Mouse (Mus musculus) intestine, embryonic 16.5 days (tissue): ENCODE measurements around the gene Rpl36a-ps1. TPM values are rescaled to one million over a fixed set of nuclear protein-coding genes. Genes with fewer than 3 reads are reported as not detected.
"Not testable (repeated sequence)": the region's sequence is repeated elsewhere in the genome, so short reads cannot be mapped to it uniquely, and the experiment has no call there.

Source experiments
- ATAC-seq: fragments of 200-750 bp; cut with Nextera tagmentation; 2 replicates; pipeline ENCODE4 v1.8.0; 2017; ENCODE audit warnings: moderate TSS enrichment, moderate library complexity
- H3K27ac ChIP-seq: fragments of 300-500 bp; sonication (generic); 2 replicates; pipeline ENCODE4 v1.5.1; 2014; ENCODE audit warnings: mild to moderate bottlenecking, low read length
- H3K27me3 ChIP-seq: fragments of 300-500 bp; sonication (generic); replicated peaks from 2 replicates; pipeline ENCODE4 v1.6.1; 2014; ENCODE audit warnings: low read length, control low read depth, mixed read lengths; ENCODE audit not compliant: control insufficient read depth, insufficient read depth
- H3K36me3 ChIP-seq: fragments of 300-500 bp; sonication (generic); 2 replicates; pipeline ENCODE4 v1.6.1; 2014; ENCODE audit warnings: low read length, control low read depth; ENCODE audit not compliant: control insufficient read depth, insufficient read depth
- H3K4me1 ChIP-seq: fragments of 300-500 bp; sonication (generic); 2 replicates; pipeline ENCODE4 v1.6.1; 2014; ENCODE audit warnings: low read length, control low read depth, mixed read lengths; ENCODE audit not compliant: control insufficient read depth, insufficient read depth
- H3K4me2 ChIP-seq: fragments of 300-500 bp; sonication (generic); 2 replicates; pipeline ENCODE4 v1.6.1; 2014; ENCODE audit warnings: low read depth, low read length, control low read depth
- H3K4me3 ChIP-seq: fragments of 300-500 bp; sonication (generic); 2 replicates; pipeline ENCODE4 v1.5.1; 2014; ENCODE audit warnings: mild to moderate bottlenecking, low read length
- H3K9ac ChIP-seq: fragments of 300-500 bp; sonication (generic); 2 replicates; pipeline ENCODE4 v1.6.1; 2014; ENCODE audit warnings: low read depth, low read length
- H3K9me3 ChIP-seq: fragments of 300-500 bp; sonication (generic); 2 replicates; pipeline ENCODE4 v1.6.1; 2016; ENCODE audit warnings: low read length, control low read depth; ENCODE audit not compliant: control insufficient read depth
- WGBS: fragments of 180-500 bp; shearing (Covaris S2); extraction: QIAGEN DNeasy Blood & Tissue Kit; methylation state at CpG from one replicate; pipeline ENCODE4 v1.1.7; 2014; 5-methylcytosine and 5-hydroxymethylcytosine counted together
- polyA plus RNA-seq: library from polyadenylated mRNA; unstranded; fragments of >200 nt; fragmentation: Nextera tagmentation; extraction: Ambion mirVana; gene quantifications from 2 replicates; pipeline ENCODE4 v1.2.1, GENCODE M21; 2015

The Rpl36a-ps1 gene
- 0.49 and 0.59 TPM in 2 replicates for polyA plus RNA-seq

DNA sequence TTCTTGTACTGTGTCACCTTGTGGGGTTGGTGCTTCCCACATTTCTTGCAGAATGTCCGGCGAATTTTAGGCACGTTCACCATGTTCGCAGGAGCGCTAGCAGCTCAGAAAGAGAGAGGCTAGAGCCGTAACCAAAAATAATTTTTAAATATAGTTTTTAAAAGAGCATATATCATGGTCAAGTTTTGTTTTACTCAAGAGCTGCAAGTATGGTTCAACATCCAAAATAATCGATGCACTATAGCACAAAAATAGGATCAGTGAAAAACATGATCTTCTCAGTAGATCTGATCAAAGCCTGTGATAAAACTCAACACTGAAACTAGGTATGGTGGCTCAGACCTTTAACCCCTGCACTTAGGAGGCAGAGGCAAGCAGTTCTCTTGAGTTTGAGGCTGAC lies at the start of gene Rpl36a-ps1:
Gene Rpl36a-ps1 (minus strand): TSS at position 101 of the 400 bp plus-strand sequence.
- H3K27me3 ChIP-seq, result no peaks in the 10 kb centered on the region
- ATAC-seq, result no peak
- H3K9ac ChIP-seq, result no peak within 1 kb of the TSS
- H3K36me3 ChIP-seq, result no peaks in the 10 kb centered on the region
- H3K4me1 ChIP-seq, result no peaks in the 10 kb centered on the region; the same call in 1 of the 2 replicates
- no peak within 1 kb of the TSS for H3K4me3 ChIP-seq
- no peaks in the 10 kb centered on the region for H3K9me3 ChIP-seq
- H3K4me2 ChIP-seq, result no peak within 1 kb of the TSS
- 95% methylated on average over 7 of the region's 7 CpGs for WGBS
- H3K27ac ChIP-seq, result no peak within 1 kb of the TSS

DNA sequence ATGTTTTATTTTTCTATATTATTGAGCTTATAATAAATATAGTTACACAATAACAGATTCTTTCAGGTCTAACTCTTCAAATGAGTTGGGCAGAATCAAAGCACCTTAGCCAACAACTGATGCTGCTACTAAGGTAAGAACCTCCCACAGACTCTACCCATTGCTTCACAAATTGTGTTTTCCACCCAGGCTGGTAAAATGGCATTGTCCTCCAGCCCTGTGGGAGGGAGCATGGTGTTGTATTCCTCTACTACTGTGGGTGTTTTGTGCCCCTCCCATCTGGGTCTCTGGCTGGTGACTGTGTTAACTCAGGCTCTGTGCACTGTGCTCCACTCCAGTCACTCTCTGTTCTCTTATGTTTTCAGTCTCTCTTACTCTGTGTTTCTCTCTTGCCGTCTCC lies 49.4 kb upstream of the Rpl36a-ps1 start:
- Histone ChIP-seq H3K27ac (no peak overlapping the region), H3K9ac (no peak overlapping the region), H3K9me3 (no peaks in the 10 kb centered on the region), H3K36me3 (no peaks in the 10 kb centered on the region), H3K4me3 (no peak overlapping the region), H3K27me3 (no peaks in the 10 kb centered on the region), H3K4me1 (peaks cover 20% of the 10 kb centered on the region), H3K4me2 (no peak overlapping the region)
- WGBS, result 68% methylated on average over 1 of the region's 1 CpGs
- no peak for ATAC-seq

DNA sequence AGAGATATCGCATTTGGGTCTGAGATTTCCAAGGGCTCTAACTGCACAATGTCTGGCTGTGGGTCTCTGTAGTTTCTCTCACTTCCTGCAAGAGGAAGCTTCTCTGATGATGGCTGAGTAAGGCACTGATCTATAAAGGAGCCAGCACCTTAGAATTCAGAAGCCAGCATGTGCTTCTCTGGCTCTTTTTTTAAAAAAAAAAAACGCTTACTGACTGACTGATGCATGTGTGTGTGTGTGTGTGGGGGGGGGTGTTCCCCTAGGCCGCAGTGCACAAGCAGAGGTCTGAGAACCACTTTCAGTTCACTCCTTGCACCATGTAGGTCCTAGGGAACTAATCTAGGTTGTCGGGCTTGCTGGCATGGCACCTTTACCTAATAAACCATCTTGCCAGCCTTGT lies 47.3 kb upstream of the Rpl36a-ps1 start:
- WGBS, result 63% methylated on average over 4 of the region's 4 CpGs
- Histone ChIP-seq H3K4me3 (no peak overlapping the region), H3K9ac (no peak overlapping the region), H3K36me3 (no peaks in the 10 kb centered on the region), H3K9me3 (no peaks in the 10 kb centered on the region), H3K27me3 (no peaks in the 10 kb centered on the region), H3K4me2 (no peak overlapping the region), H3K4me1 (peaks cover 17% of the 10 kb centered on the region), H3K27ac (no peak overlapping the region)
- ATAC-seq, result no peak

DNA sequence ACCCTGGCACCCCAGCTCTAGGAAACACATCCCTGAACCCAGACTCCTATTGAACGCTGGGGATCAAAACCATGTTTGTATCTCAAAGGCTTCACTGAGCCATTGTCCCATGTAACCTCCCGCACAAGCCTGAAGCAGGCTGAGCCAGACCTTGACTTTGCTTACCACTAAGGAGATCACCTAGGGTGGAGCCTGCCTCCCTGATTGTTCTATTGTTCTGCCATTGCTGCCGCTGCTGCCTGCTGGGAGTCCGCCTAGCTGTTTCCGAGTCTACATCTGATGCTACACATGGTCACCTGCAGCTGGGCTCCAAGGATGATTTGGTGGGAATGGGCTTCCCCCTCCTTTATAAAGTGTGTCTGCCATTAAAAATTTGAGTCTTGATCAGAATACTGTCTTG lies 45.2 kb upstream of the Rpl36a-ps1 start:
- H3K27ac ChIP-seq, H3K4me3 ChIP-seq, ATAC-seq, H3K9ac ChIP-seq, H3K4me2 ChIP-seq, H3K36me3 ChIP-seq, H3K27me3 ChIP-seq, H3K9me3 ChIP-seq: not testable (repeated sequence)
- WGBS, result 82% methylated on average over 5 of the region's 5 CpGs
- peaks cover 13% of the 10 kb centered on the region for H3K4me1 ChIP-seq

DNA sequence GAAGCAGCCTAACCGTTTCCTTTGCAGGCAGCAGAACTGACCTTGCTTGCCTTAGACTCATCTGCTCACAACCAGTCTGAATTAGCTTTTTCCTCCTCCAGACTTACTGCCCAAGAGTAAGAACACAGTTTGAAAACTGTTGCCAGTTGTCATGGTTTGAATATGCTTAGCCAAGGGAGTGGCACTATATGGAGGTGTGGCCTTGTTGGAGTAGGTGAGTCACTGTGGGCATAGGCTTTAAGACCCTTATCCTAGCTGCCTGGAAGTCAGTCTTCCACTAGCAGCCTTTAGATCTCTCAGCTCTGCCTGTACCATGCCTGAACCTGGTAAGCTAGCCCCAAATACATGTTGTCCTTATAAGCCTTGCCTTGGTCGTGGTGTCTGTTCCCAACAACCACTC lies 43.6 kb upstream of the Rpl36a-ps1 start:
- no peak overlapping the region for H3K4me2 ChIP-seq
- H3K4me1 ChIP-seq, result peaks cover 7% of the 10 kb centered on the region
- 79% methylated on average over 2 of the region's 2 CpGs for WGBS
- peak; percentile 52; the same call in 1 of the 2 replicates for ATAC-seq
- no peak overlapping the region for H3K27ac ChIP-seq
- H3K9ac ChIP-seq, result no peak overlapping the region
- no peaks in the 10 kb centered on the region for H3K36me3 ChIP-seq
- H3K9me3 ChIP-seq, result no peaks in the 10 kb centered on the region
- H3K27me3 ChIP-seq, result no peaks in the 10 kb centered on the region
- H3K4me3 ChIP-seq, result no peak overlapping the region

DNA sequence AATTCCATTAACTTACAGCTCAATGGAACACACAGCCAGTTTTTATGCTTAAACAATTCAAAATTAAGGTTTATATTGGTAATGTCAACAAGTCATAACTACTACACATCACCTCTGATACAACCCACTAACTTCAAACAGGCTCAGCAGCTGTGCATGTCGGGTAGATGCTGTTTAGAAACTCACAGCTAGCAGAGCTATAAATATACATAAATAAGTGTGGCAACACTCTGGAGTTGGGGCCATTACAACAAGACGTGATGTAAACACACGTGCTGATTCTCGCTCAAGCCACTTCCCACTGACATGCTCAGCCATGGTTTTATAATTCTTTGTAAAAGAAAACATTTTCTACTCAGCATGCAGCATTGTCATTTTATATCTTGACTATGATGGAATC lies 41.9 kb upstream of the Rpl36a-ps1 start:
- 58% methylated on average over 4 of the region's 4 CpGs for whole genome bisulfite sequencing

DNA sequence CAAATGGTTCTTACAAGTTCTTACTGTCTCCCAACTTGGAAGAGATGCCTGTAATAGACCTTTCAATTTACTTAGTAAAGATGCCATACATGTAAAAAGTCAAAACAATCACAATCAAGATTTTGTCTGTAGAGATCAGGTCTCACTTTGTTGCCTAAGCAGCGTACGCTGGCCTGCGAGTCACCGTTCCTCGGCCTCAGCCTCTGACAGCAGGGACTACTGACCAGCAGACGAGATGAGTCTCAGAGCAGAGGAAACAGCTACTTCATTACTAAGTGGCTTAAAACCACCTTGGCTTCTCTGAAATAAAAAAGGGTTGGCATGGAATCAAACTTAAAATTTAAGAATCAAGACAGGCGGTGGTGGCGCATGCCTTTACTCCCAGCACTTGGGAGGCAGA lies 40.7 kb upstream of the Rpl36a-ps1 start:
- not testable (repeated sequence) for ATAC-seq, H3K27me3 ChIP-seq, H3K9me3 ChIP-seq, H3K36me3 ChIP-seq, H3K9ac ChIP-seq, H3K27ac ChIP-seq, H3K4me3 ChIP-seq, H3K4me1 ChIP-seq, H3K4me2 ChIP-seq
- WGBS, result 93% methylated on average over 8 of the region's 8 CpGs

More for the DNA sequence above, 41.9 kb upstream of the Rpl36a-ps1 start:
- H3K4me1 ChIP-seq, result peaks cover under 1% of the 10 kb centered on the region; the same call in 1 of the 2 replicates
- H3K4me2 ChIP-seq, result no peak overlapping the region
- H3K27ac ChIP-seq, result no peak overlapping the region
- H3K27me3 ChIP-seq, result no peaks in the 10 kb centered on the region
- no peak overlapping the region for H3K9ac ChIP-seq
- no peak for ATAC-seq
- peaks cover 6% of the 10 kb centered on the region; the same call in 1 of the 2 replicates for H3K36me3 ChIP-seq
- H3K9me3 ChIP-seq, result no peaks in the 10 kb centered on the region
- no peak overlapping the region for H3K4me3 ChIP-seq

DNA sequence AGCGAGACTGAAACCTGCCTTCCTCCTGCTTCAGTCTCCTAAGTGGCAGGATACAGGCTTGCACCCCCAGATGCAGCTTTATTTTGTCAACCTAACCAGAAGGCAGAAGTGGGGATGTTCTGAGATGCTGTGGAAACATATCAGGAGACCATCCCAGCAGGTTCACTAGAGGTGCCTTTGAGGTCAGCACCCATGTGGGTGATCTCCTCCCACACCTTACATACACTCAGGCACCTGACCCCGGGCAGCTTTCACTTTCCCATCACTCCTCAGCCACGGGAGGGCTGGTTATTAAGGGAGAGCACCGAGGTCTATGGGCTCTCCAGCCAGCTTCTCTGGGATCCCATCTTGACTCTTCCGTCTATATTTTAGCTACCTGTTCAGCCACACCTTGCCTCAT lies 38.5 kb upstream of the Rpl36a-ps1 start:
- WGBS, result 74% methylated on average over 5 of the region's 5 CpGs
- Histone ChIP-seq H3K4me1 (no peaks in the 10 kb centered on the region), H3K4me2 (no peak overlapping the region), H3K36me3 (peaks cover 6% of the 10 kb centered on the region; the same call in 1 of the 2 replicates), H3K27me3 (no peaks in the 10 kb centered on the region), H3K9me3 (no peaks in the 10 kb centered on the region), H3K4me3 (no peak overlapping the region), H3K9ac (no peak overlapping the region), H3K27ac (no peak overlapping the region)
- peak; percentile 69 for ATAC-seq

DNA sequence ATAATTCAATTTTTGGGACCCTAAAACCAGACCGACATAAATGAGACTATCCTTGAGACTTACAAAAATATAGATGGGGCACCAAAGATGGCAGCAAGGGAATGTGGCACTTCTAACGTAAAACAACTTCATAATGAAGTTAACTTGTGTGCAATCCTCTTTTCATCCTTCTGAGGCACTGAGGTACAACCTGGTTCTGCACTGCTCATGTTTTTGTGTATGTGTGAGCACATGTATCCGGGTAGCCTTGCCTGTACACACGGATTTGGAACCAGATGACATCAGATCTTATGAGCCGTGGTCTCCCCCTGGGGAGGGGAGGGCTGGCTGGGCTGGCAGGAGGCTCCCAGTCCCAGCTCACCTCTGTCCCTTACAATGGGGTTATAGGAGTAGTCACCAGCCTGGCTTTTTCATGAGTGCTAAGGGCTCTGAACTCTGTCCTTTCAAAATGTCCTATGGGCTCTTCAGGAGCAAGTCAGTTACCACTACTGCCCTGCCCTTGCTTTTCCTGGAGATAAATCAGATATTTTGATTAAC lies 37.3 kb upstream of the Rpl36a-ps1 start:
- ATAC-seq, result peak; percentile 34; the same call in 1 of the 2 replicates
- peaks cover 6% of the 10 kb centered on the region; the same call in 1 of the 2 replicates for H3K36me3 ChIP-seq
- no peaks in the 10 kb centered on the region for H3K9me3 ChIP-seq
- H3K4me1 ChIP-seq, result no peaks in the 10 kb centered on the region
- WGBS, result 82% methylated on average over 5 of the region's 5 CpGs
- H3K9ac ChIP-seq, result no peak overlapping the region
- no peak overlapping the region for H3K4me2 ChIP-seq
- no peak overlapping the region for H3K4me3 ChIP-seq
- H3K27ac ChIP-seq, result no peak overlapping the region
- H3K27me3 ChIP-seq, result no peaks in the 10 kb centered on the region

DNA sequence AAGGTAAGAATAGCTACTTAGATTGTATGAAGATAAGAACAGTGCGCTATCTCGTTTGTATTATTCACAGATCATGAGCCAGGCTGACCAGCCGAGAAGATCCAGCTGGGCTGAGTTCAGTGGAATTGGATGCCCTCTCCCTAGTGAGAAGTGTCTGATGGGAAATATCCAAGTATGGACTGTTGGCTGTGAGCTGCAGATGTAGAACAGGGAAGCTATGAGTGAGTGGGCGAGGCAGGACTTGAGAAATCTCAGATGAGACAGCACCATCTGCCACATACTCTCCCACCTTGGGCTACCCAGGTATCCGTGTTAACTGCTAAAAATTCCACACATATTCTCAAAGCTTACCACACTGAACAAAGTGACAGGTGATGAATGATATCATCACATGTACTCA lies 35.9 kb upstream of the Rpl36a-ps1 start:
- Histone ChIP-seq H3K36me3 (peaks cover 6% of the 10 kb centered on the region; the same call in 1 of the 2 replicates), H3K9me3 (no peaks in the 10 kb centered on the region), H3K27ac (no peak overlapping the region), H3K4me2 (no peak overlapping the region), H3K27me3 (no peaks in the 10 kb centered on the region), H3K9ac (no peak overlapping the region), H3K4me3 (no peak overlapping the region), H3K4me1 (no peaks in the 10 kb centered on the region)
- no peak for ATAC-seq
- 64% methylated on average over 5 of the region's 5 CpGs for WGBS
